Mouse (Mus musculus) spleen, adult 2 months (tissue): ENCODE data around the gene Foxf1. TPM values are rescaled to one million over a fixed set of nuclear protein-coding genes. Genes with fewer than 3 reads are reported as not detected.

Experiments
- DNase-seq, 2 experiments: peaks; one replicate each; pipeline versions ENCODE4 v3.0.0 to v3.0.0-alpha.2; 2012 to 2021; ENCODE audit warnings: low spot score in 2 of 2, low read depth in 1 of 2
- H3K27ac ChIP-seq: fragments of 200-500 bp; 2 replicates; pipeline ENCODE4 v1.5.1; 2012; ENCODE audit warnings: low read length, inconsistent platforms; ENCODE audit not compliant: insufficient read depth
- H3K27me3 ChIP-seq: fragments of 200-500 bp; 2 replicates; pipeline ENCODE4 v1.6.1; 2012; ENCODE audit warnings: mild to moderate bottlenecking, moderate library complexity, low read length, inconsistent platforms; ENCODE audit not compliant: control insufficient read depth, insufficient read depth
- H3K36me3 ChIP-seq: fragments of 200-500 bp; 2 replicates; pipeline ENCODE4 v1.6.1; 2012; ENCODE audit warnings: mild to moderate bottlenecking, low read length, inconsistent platforms; ENCODE audit not compliant: control insufficient read depth, insufficient read depth
- H3K4me1 ChIP-seq: fragments of 200-500 bp; 2 replicates; pipeline ENCODE4 v1.6.1; 2011; ENCODE audit warnings: inconsistent platforms; ENCODE audit not compliant: control insufficient read depth, insufficient read depth, insufficient read length
- H3K4me3 ChIP-seq: fragments of 200-500 bp; 2 replicates; pipeline ENCODE4 v1.5.1; 2011; ENCODE audit warnings: mild to moderate bottlenecking, inconsistent platforms; ENCODE audit not compliant: insufficient read depth, insufficient read length; ENCODE audit errors: extremely low read depth
- CTCF ChIP-seq: fragments of 200-500 bp; IDR thresholded peaks from 2 replicates; pipeline ENCODE4 v1.5.1; 2011; ENCODE audit warnings: mild to moderate bottlenecking, inconsistent platforms; ENCODE audit not compliant: insufficient read depth, insufficient read length, insufficient replicate concordance; ENCODE audit errors: extremely low read depth
- POLR2A ChIP-seq: fragments of 200-500 bp; IDR thresholded peaks from 2 replicates; pipeline ENCODE4 v1.6.1; 2011; ENCODE audit warnings: low read depth, low read length, inconsistent platforms
- WGBS: fragments of 180-500 bp; shearing (Covaris S2); methylation state at CpG from one replicate; pipeline ENCODE4 v1.1.7; 2018; 5-methylcytosine and 5-hydroxymethylcytosine counted together
- polyA plus RNA-seq: library from polyadenylated mRNA; depleted of rRNA; stranded (reverse); fragments of >200 nt; gene quantifications from 2 replicates; pipeline ENCODE4 v1.2.3, GENCODE M21; 2012

Gene Foxf1
- polyA plus RNA-seq, 1 experiment: 1.8 TPM

GRCm38 (mm10) chr8:121082218-121083092, 1.7 kb upstream of the Foxf1 start:
- WGBS: 5% methylated on average over 54 of the region's 57 CpGs
- no peak overlapping the region for H3K27ac ChIP-seq
- H3K36me3 ChIP-seq: no peaks in the 10 kb centered on the region
- no peak overlapping the region for H3K4me3 ChIP-seq
- H3K27me3 ChIP-seq: peaks cover 30% of the 10 kb centered on the region
- TF ChIP-seq POLR2A (no peak), CTCF (no peak)
- H3K4me1 ChIP-seq: peaks cover 4% of the 10 kb centered on the region; the same call in 1 of the 2 replicates
- no peak for DNase-seq

- DNase-seq: peak in 1 of 2 experiments; percentile 11
- H3K4me3 ChIP-seq: peak overlapping the region; percentile 49; the same call in 1 of the 2 replicates
- 1% methylated on average over 89 of the region's 89 CpGs for WGBS
- no peaks in the 10 kb centered on the region for H3K36me3 ChIP-seq
- H3K27ac ChIP-seq: no peak overlapping the region
- H3K27me3 ChIP-seq: peaks cover 30% of the 10 kb centered on the region
- H3K4me1 ChIP-seq: peaks cover 4% of the 10 kb centered on the region; the same call in 1 of the 2 replicates
- TF ChIP-seq POLR2A (no peak), CTCF (no peak)
These were observed 872 bp upstream of the Foxf1 start for GRCm38 (mm10) chr8:121083093-121083935.

- H3K36me3 ChIP-seq: no peaks in the 10 kb centered on the region
- WGBS: 3% methylated on average over 14 of the region's 27 CpGs
- peaks cover 4% of the 10 kb centered on the region; the same call in 1 of the 2 replicates for H3K4me1 ChIP-seq
- H3K4me3 ChIP-seq: peak overlapping the region; percentile 49; the same call in 1 of the 2 replicates
- TF ChIP-seq CTCF (no peak), POLR2A (no peak)
- peaks cover 35% of the 10 kb centered on the region for H3K27me3 ChIP-seq
- DNase-seq: no peak
- no peak overlapping the region for H3K27ac ChIP-seq
These were observed 313 bp upstream of the Foxf1 start for GRCm38 (mm10) chr8:121083936-121084209.

GRCm38 (mm10) chr8:121085011-121085410, 825 bp downstream of the Foxf1 start:
- Histone ChIP-seq H3K4me1 (peaks cover 4% of the 10 kb centered on the region; the same call in 1 of the 2 replicates), H3K36me3 (no peaks in the 10 kb centered on the region), H3K27ac (no peak overlapping the region), H3K27me3 (peaks cover 45% of the 10 kb centered on the region), H3K4me3 (no peak overlapping the region)
- TF ChIP-seq POLR2A (no peak), CTCF (no peak)
- DNase-seq: no peak
- WGBS: 22% methylated on average over 30 of the region's 30 CpGs

- H3K4me1 ChIP-seq: peaks cover 4% of the 10 kb centered on the region; the same call in 1 of the 2 replicates
- no peak overlapping the region for H3K27ac ChIP-seq
- 88% methylated on average over 3 of the region's 3 CpGs for WGBS
- TF ChIP-seq POLR2A (no peak), CTCF (no peak)
- DNase-seq: no peak
- no peaks in the 10 kb centered on the region for H3K36me3 ChIP-seq
- H3K27me3 ChIP-seq: peaks cover 49% of the 10 kb centered on the region
- no peak overlapping the region for H3K4me3 ChIP-seq
These were observed 1.4 kb downstream of the Foxf1 start for GRCm38 (mm10) chr8:121085561-121085960.

- TF ChIP-seq POLR2A (no peak), CTCF (no peak)
- H3K27ac ChIP-seq: no peak overlapping the region
- no peaks in the 10 kb centered on the region for H3K36me3 ChIP-seq
These were observed 2.1 kb downstream of the Foxf1 start for GRCm38 (mm10) chr8:121086004-121086900.

More at GRCm38 (mm10) chr8:121086004-121086900, 2.1 kb downstream of the Foxf1 start:
- no peak for DNase-seq
- H3K4me1 ChIP-seq: peaks cover 4% of the 10 kb centered on the region; the same call in 1 of the 2 replicates
- no peak overlapping the region for H3K4me3 ChIP-seq
- H3K27me3 ChIP-seq: peaks cover 51% of the 10 kb centered on the region
- WGBS: 67% methylated on average over 19 of the region's 19 CpGs
